Mouse (Mus musculus): ENCODE results near the gene Prkcsh. TPM values are rescaled to one million over a fixed set of nuclear protein-coding genes. Genes with fewer than 3 reads are reported as not detected.
A peak's percentile ranks its signal among the peaks of the same experiment; 100 is the strongest.

The Prkcsh gene
- total RNA-seq, 2 experiments from 2014 or later: 106 to 115 TPM

- no peak for DNase-seq (ENCODE audit: low spot score in 2 of 2)
These were observed 18.7 kb upstream of the Prkcsh start for GRCm38 (mm10) chr9:21983911-21984310.

DNA sequence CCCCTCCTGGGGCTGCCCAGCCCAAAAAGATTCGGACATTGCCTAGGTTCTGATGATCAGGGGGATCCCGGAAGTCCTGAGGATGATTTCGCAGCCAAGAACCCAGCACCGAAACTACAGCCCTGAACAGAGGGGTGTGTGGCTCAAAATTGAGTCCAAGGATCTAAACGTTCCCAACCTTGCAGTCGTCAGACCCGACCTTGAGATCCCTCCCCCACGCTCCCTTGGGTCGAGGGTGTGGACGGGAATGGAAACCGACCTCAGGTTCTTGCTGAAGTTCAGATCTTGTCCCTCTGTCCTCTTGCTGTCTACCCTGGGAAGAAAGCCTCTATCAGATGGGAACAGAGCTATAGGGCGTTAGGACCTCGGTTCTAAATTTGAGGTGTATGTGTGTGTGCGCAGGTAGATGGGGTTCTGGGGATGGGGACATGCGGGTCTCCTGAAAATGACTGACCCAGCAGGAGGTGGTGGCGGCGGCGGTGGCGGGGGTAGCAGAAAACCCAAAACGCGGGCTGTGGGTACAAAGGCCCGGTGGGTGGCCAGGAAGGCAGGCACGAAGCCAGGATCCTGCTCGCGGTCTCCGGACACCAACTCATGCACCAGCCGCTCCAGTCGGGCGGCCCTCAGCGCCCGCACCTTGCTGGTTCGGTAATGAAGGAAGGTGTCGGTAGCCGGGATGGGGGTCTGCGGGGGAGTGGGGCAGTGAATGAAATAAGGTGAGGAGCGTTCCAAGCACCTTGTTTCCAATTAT lies 14.8 kb upstream of the Prkcsh start:
- no peak for DNase-seq (ENCODE audit: low spot score in 2 of 2)

- no peak for DNase-seq (ENCODE audit: low spot score in 2 of 2)
These were observed 14.0 kb upstream of the Prkcsh start for GRCm38 (mm10) chr9:21988421-21989101.

- DNase-seq (ENCODE audit: low spot score in 2 of 2): no peak
These were observed 13.1 kb upstream of the Prkcsh start, which contains the start of gene Rgl3 for GRCm38 (mm10) chr9:21989230-21990110. Gene Rgl3 (minus strand): TSS chr9:21989446.

DNA sequence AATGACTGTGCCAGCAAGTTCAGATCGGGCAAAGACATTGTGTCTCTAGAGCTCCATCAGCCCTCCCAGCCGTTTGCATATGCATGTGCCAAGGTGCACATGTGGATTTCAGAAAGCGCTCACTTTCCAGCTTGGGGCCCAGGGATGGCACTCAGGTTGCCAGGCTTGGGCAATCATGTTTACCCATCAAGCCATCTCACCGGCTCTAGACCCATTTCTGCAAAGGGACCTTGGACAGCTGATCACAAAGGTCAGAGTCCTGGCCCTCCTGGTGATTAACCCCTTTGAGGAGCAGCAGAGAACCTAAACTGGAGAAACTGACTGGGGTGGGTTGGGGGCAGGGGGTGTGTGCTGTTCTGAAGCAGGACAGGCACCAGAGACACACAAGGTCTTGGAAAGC lies 10.4 kb upstream of the Prkcsh start:
- DNase-seq (ENCODE audit: low spot score in 2 of 2): no peak

- no peak for DNase-seq (ENCODE audit: low spot score in 2 of 2)
These were observed 6.3 kb upstream of the Prkcsh start for GRCm38 (mm10) chr9:21996178-21996867.

DNA sequence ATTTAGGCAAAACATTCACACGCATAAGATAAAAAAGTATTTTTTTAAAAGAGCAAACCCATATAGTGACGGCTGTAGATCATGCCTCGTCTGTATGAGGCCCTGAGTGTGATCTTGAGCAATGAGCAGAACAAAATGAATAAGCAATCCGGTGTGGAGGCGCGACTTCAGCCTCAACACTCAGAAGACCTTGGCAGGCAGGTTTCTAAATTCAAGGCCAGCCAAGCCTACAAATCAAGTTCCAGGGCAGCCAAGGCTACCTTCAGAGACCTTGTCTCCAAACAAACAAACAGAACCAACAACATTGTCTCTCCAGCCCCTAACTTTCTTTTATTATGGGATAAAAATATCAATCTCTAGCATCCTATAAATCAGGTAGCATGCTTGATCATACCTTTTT lies 2.3 kb upstream of the Prkcsh start:
- no peak for DNase-seq (ENCODE audit: low spot score in 2 of 2)

GRCm38 (mm10) chr9:22001633-22002032 lies 973 bp upstream of the Prkcsh start:
- DNase-seq (ENCODE audit: low spot score in 2 of 2): no peak

DNA sequence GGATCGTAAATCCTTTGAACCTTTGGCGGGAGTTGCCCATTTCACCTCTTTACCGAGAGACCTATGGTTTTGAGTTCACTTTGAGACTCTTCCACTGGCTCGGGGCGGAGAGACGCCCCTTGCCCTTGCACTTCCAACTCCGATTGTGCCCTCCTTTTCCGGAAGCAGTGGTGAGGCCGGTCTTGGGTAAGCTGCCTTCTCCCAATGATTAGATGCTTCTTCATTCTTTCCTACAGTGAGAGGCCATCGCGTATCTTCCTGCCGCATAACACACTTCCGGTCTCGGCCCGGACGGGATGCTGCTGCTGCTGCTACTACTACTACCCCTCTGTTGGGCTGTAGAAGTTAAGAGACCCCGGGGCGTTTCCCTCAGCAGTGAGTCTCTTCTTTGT lies 553 bp downstream of the Prkcsh start:
- DNase-seq (ENCODE audit: low spot score in 2 of 2): peak in 1 of 2 experiments; percentile 57

DNA sequence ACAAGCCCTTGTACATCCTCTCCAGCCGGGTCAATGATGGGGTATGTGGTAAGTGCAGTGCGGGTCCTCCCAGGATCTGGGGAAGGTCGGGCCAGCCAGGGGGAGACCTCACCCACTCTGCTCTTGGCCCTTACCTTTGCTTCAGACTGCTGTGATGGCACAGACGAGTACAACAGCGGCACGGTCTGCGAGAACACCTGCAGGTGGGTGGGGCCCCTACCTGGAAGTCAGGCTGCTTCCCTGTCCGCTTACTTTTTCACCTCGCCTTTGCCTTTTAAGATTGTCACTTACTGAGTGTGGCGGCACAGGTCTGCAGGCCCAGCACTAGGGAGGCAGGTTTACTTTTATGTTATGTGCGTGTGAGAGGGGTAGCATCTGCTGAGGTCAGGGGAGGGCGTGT lies 1.9 kb downstream of the Prkcsh start:
- no peak for DNase-seq (ENCODE audit: low spot score in 2 of 2)

DNA sequence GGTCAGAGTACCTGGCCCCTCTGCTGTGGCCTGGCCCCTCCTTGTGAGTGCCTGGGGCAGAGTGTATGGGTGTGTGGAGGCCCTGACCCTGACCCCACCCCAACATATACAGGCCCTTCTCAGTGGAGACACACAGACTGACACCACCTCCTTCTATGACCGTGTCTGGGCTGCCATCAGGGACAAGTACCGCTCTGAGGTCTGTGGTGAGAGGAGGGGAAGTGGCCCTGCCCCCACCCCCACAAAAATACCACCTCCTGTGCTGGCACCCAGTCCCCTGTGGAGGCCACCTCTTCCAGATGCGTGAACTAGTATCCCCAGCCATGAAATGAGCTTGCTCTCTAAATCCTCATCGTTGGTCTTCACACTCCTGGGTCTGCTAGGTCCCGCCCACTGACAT lies 8.4 kb downstream of the Prkcsh start:
- no peak for DNase-seq (ENCODE audit: low spot score in 2 of 2)

- DNase-seq (ENCODE audit: low spot score in 2 of 2): no peak
These were observed 10.1 kb downstream of the Prkcsh start for GRCm38 (mm10) chr9:22012731-22013130.

GRCm38 (mm10) chr9:22016245-22016644 lies 13.6 kb downstream of the Prkcsh start:
- DNase-seq (ENCODE audit: low spot score in 2 of 2): no peak

DNA sequence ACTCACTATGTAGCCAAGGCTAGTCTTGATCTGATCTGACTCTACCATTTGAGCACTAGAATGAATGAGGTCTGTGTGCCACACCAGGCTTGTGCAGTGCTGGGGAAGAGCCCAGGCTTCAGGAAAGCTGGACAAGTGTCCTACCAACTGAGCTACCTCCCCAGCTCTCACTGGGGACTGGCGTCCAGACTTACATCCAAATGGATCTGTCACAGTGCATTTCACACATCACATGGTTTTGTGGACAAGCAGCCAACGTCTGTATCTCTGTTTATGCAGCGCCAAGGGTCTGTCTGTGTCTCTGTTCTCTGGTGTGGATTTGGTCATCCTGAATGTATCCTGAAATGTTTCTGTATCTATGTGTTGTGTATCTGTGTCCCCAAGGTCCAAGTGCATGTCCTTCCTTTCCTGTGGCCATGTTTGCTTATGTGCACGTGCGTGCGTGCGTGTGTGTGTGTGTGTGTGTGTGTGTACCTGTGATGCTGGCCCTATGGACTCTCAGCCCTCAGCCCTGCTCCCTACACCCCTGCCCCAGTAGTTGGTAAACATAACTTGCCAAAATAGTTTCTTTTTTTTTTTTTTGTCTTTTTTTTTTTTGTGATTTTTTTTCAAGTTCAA lies 14.7 kb downstream of the Prkcsh start:
- DNase-seq (ENCODE audit: low spot score in 2 of 2): no peak

GRCm38 (mm10) chr9:22024592-22024991 lies 22.0 kb downstream of the Prkcsh start:
- DNase-seq (ENCODE audit: low spot score in 2 of 2): peak in 1 of 2 experiments; percentile 55

- DNase-seq (ENCODE audit: low spot score in 2 of 2): no peak
These were observed 25.9 kb downstream of the Prkcsh start for GRCm38 (mm10) chr9:22028467-22028866.

- no peak for DNase-seq (ENCODE audit: low spot score in 2 of 2)
These were observed 27.8 kb downstream of the Prkcsh start for GRCm38 (mm10) chr9:22030386-22030785.

- no peak for DNase-seq (ENCODE audit: low spot score in 2 of 2)
These were observed 32.9 kb downstream of the Prkcsh start for GRCm38 (mm10) chr9:22035300-22036044.

DNA sequence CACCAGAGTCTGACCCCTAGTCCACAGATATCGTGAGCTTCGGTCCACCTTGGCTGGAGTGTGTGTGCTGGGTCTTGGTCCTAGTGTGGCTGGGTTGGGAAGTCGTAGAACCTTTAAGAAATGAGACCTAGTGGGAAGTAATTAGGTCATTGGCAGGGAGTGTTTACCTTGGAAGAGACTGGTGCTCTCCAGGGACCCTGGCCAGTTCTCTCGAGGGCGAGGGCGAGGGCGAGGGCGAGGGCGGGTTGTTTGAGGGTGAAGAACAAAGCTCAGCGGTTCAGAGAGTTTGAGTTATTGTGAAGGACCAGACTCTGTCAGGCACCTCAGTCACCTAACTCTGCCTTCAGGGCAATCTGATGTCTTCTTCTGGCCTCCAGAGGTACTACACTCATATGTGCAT lies 35.2 kb downstream of the Prkcsh start:
- DNase-seq (ENCODE audit: low spot score in 2 of 2): no peak

DNA sequence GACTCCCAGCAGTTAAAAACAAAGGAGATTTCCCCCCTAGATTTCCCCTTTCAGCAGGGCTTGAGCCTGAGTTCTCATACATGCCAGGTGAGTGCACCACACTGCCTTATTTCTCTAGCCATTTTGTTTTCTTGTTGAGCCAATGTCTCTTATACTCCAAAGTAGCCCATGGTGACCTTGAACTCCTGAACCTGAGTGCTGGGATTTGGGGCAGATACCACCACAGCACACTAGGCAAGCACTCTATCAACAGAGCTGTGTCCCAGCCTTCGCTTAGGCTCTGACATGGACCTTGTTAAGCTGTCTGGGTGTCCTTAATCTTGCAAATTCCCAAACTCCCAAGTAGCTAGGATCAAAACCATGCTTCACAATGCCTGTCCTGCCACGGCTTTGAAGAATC lies 39.2 kb downstream of the Prkcsh start:
- DNase-seq (ENCODE audit: low spot score in 2 of 2): no peak
